Mouse (Mus musculus): ENCODE data around the gene Spryd3. TPM values are rescaled to one million over a fixed set of nuclear protein-coding genes. Genes with fewer than 3 reads are reported as not detected.
A peak's percentile ranks its signal among the peaks of the same experiment; 100 is the strongest.

Gene Spryd3
- total and polyA plus RNA-seq, 2 experiments from 2014 or later = 16.0 to 22.8 TPM

DNA sequence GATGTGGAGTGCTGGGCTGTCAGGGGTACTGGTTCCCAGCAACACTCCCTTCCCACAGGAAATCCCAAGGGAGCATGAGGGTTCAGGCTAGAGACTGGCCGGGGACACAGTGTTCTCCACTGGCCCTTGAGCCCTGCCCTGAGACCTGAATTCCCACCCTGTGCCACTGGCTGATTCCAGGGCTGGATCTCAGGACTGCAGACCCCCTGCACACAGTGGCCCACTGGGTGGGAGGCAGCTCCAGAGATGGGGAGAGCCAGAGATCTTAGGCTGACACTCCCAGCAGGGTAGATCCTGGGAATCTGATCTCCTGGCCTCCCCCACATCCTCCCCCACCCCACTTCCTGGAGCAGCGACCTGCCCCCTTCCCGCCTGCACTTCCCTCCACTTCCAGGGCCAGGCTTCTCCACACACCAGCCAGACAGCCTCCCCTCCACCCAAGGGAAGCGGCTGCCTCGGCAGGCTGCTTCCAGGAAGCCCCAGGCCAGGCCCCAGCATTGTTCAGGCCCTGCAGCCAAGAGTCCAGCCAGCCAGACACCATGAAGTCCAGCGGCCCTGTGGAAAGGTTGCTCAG lies 33.4 kb downstream of the Spryd3 start:
- Histone ChIP-seq H3K9ac (replicated peaks; ENCODE audit: low read depth, low read length) (peak overlapping the region; percentile 84), H3K4me3 (ENCODE audit: low read depth, low read length) (peak overlapping the region; percentile 56), H3K36me3 (replicated peaks; ENCODE audit: control insufficient read depth, insufficient read depth, low read length) (peaks cover 20% of the 10 kb centered on the region), H3K9me3 (replicated peaks; ENCODE audit: control insufficient read depth, low read length) (no peaks in the 10 kb centered on the region), H3K27me3 (ENCODE audit: control insufficient read depth, insufficient read depth, low read length) (no peaks in the 10 kb centered on the region), H3K27ac (ENCODE audit: low read depth) (peak overlapping the region; percentile 99), H3K4me1 (ENCODE audit: control insufficient read depth, insufficient read depth) (peaks cover 55% of the 10 kb centered on the region), H3K4me2 (ENCODE audit: low read depth, low read length) (peak overlapping the region; percentile 77)
- peak; percentile 67 for DNase-seq (ENCODE audit: low spot score)
- WGBS = 13% methylated on average over 6 of the region's 6 CpGs
- peak; percentile 18 for ATAC-seq (ENCODE audit: insufficient read depth, low read depth)
- TF ChIP-seq EP300 (IDR thresholded peaks at IDR 0.05; ENCODE audit: low read depth) = peak; percentile 51; the same call in 1 of the 2 replicates
- TF ChIP-seq CTCF (IDR thresholded peaks at IDR 0.05; ENCODE audit: low read depth) = no peak

DNA sequence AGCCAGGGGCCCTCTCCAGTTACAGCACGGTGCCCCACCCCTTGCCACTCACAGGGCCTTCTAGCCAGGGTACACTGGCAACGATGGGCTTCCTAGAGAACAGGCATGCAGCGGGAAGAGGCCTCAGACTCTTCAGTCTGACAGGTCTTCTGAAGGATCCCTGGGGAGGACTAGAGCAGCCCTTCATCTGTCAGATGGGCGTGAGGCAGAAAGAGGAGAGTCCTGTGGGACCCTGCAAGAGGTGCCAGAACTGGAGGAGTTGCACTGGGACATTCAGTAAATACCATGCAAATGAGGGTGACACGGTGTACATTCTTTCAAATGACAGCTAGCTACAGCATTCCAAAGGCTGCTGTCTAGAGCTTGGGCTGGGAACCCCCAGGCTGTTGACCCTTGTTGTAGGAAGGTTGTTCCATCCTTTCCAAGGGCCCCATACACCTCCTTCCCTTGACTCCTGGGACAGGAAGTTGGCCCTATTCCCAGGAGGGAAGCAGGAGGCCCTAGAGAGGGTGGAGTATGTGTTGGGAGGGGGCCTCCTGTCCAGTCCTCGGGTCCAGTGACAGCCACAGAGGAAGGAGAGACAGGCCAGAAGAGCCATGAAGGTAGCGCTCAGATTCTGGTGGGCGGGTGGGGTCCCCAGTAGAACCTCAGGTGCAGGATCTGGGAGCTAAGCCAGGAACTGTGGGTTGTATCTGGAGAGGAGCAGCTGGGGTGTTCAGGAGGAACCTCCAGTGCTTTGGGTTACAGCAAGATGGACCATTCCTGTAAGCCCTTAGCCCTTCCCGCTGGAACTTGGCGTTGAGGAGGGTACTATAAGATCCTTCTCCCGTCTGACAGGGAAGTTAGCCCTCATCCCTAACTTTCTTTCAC lies 34.1 kb downstream of the Spryd3 start:
- peak; percentile 45 for ATAC-seq (ENCODE audit: insufficient read depth, low read depth)
- H3K36me3 ChIP-seq (replicated peaks; ENCODE audit: control insufficient read depth, insufficient read depth, low read length) = peaks cover 21% of the 10 kb centered on the region; the same call in 1 of the 2 replicates
- TF ChIP-seq CTCF (IDR thresholded peaks at IDR 0.05; ENCODE audit: low read depth) = no peak
- peak; percentile 91 for TF ChIP-seq EP300 (IDR thresholded peaks at IDR 0.05; ENCODE audit: low read depth)
- H3K4me2 ChIP-seq (ENCODE audit: low read depth, low read length) = peak overlapping the region; percentile 77
- no peaks in the 10 kb centered on the region for H3K27me3 ChIP-seq (ENCODE audit: control insufficient read depth, insufficient read depth, low read length)
- peaks cover 53% of the 10 kb centered on the region for H3K4me1 ChIP-seq (ENCODE audit: control insufficient read depth, insufficient read depth)
- no peaks in the 10 kb centered on the region for H3K9me3 ChIP-seq (replicated peaks; ENCODE audit: control insufficient read depth, low read length)
- 6% methylated on average over 11 of the region's 11 CpGs for WGBS
- DNase-seq (ENCODE audit: low spot score) = peak; percentile 89
- H3K27ac ChIP-seq (ENCODE audit: low read depth) = peak overlapping the region; percentile 99
- peak overlapping the region; percentile 84 for H3K9ac ChIP-seq (replicated peaks; ENCODE audit: low read depth, low read length)
- H3K4me3 ChIP-seq (ENCODE audit: low read depth, low read length) = peak overlapping the region; percentile 56

DNA sequence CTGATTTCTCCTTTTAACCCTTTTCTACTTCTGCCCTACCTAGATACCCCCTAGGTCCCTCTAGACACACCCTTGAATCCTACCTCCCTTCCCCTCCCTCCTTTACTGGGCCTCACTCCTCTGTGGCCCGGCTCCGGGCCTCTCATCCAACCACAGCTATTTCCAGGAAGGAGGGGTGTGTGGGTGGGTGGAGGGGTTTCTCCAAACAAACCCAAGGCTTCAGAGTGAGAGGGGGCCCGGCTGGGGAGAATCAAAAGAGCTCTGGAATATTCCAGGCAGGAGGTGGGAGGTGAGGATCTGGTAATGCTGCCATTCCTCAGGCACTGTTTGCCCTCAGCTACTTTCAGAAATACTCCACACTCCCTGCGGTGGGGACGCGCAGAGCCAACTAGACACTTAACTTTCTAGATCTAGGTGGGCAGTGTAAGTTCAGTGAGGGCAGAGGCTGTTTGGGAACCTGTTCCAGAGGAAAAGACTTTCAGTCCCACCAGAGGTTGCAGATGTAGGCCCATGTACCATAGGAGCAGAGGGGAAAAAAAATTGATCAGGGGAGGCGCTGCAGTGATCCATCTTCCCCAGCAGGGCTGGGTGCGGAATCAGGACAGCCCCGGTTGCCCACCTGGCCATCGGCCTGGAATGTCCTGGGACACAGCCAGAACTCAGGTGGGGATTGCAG lies 34.9 kb downstream of the Spryd3 start:
- 24% methylated on average over 10 of the region's 10 CpGs for WGBS

DNA sequence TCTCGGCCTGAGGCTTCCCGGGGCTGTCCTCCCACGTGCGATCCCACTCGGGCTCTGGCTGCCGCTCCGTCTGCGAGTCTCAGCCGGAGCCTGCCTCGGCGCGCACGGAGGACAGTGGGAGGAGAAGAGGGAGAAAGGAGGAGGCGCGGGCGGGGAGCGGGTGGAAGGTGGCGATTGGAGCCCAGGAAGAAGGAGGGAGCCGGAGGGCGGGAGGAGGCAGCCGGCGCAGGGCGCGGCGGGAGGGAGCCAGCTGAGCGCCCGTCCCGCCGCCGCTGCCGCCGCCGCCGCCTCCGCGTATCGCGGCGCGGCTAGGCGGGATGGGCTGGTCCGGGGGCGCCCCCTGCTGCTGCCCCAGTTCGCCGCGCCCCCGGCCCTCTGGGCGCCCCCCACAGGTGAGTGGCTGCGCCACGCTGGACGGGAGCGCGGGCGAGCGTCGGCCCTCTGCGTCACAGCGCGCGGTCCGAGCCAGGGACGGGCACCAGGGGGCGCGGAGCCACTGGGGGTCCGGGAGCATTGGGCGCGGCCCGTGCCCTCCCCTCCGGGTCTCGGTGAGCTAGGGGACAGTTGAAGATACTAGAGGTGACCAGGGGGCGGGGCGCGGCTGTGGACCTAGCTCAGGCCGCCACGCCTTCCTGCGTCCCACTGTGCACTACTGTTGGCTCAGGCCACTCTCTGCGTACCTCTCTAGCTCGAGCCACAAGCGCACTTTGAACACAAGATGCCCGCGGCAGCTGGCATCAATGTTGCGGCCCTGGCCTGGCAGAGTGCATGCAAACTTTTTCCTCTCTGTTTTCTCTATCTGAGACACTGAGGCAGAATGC lies 35.7 kb downstream of the Spryd3 start, which contains the start of gene Tns2:
Tns2 (plus strand) TSS at position 253 of the 821 bp plus-strand sequence.
- DNase-seq (ENCODE audit: low spot score) = peak; percentile 77
- no peaks in the 10 kb centered on the region for H3K9me3 ChIP-seq (replicated peaks; ENCODE audit: control insufficient read depth, low read length)
- H3K4me3 ChIP-seq (ENCODE audit: low read depth, low read length) = peak within 1 kb of the TSS; percentile 56
- peaks cover 42% of the 10 kb centered on the region for H3K4me1 ChIP-seq (ENCODE audit: control insufficient read depth, insufficient read depth)
- no peaks in the 10 kb centered on the region for H3K27me3 ChIP-seq (ENCODE audit: control insufficient read depth, insufficient read depth, low read length)
- H3K27ac ChIP-seq (ENCODE audit: low read depth) = peak within 1 kb of the TSS; percentile 99
- H3K9ac ChIP-seq (replicated peaks; ENCODE audit: low read depth, low read length) = peak within 1 kb of the TSS; percentile 68
- under 1% methylated on average over 64 of the region's 82 CpGs for WGBS
- no peak for TF ChIP-seq EP300 (IDR thresholded peaks at IDR 0.05; ENCODE audit: low read depth)
- TF ChIP-seq CTCF (IDR thresholded peaks at IDR 0.05; ENCODE audit: low read depth) = peak; percentile 48
- peak within 1 kb of the TSS; percentile 77 for H3K4me2 ChIP-seq (ENCODE audit: low read depth, low read length)
- H3K36me3 ChIP-seq (replicated peaks; ENCODE audit: control insufficient read depth, insufficient read depth, low read length) = peaks cover 19% of the 10 kb centered on the region
- peak; percentile 43 for ATAC-seq (ENCODE audit: insufficient read depth, low read depth)

More for the DNA sequence above, 34.9 kb downstream of the Spryd3 start:
- Histone ChIP-seq H3K27me3 (ENCODE audit: control insufficient read depth, insufficient read depth, low read length) (no peaks in the 10 kb centered on the region), H3K36me3 (replicated peaks; ENCODE audit: control insufficient read depth, insufficient read depth, low read length) (peaks cover 15% of the 10 kb centered on the region), H3K27ac (ENCODE audit: low read depth) (peak overlapping the region; percentile 99), H3K4me2 (ENCODE audit: low read depth, low read length) (peak overlapping the region; percentile 77), H3K9ac (replicated peaks; ENCODE audit: low read depth, low read length) (peak overlapping the region; percentile 68), H3K4me3 (ENCODE audit: low read depth, low read length) (peak overlapping the region; percentile 56), H3K9me3 (replicated peaks; ENCODE audit: control insufficient read depth, low read length) (no peaks in the 10 kb centered on the region), H3K4me1 (ENCODE audit: control insufficient read depth, insufficient read depth) (peaks cover 50% of the 10 kb centered on the region)
- ATAC-seq (ENCODE audit: insufficient read depth, low read depth) (no peak), DNase-seq (ENCODE audit: low spot score) (peak; percentile 29)
- TF ChIP-seq EP300 (IDR thresholded peaks at IDR 0.05; ENCODE audit: low read depth) (no peak), CTCF (IDR thresholded peaks at IDR 0.05; ENCODE audit: low read depth) (no peak)

Measured in heart, postnatal 0 days (tissue).